Mouse (Mus musculus) adrenal gland (tissue): ENCODE data around the gene Tanc1.

Experiments
- intact Hi-C: fragments of 180-260 bp; cut with DNase I; formaldehyde crosslinking; loops from one replicate; pipeline ENCODE4 v1.15.1; 2025

The Tanc1 gene

GRCm38 (mm10) chr2:59679424-59680020, 67.7 kb downstream of the Tanc1 start:
- intact Hi-C loops, result no loop called here

- intact Hi-C loops, result no loop called here
Observed at GRCm38 (mm10) chr2:59680736-59681135, 68.9 kb downstream of the Tanc1 start.

- intact Hi-C loops, result no loop called here
Observed at GRCm38 (mm10) chr2:59681181-59681580, 69.3 kb downstream of the Tanc1 start.

- intact Hi-C loops, result no loop called here
Observed at GRCm38 (mm10) chr2:59684864-59685605, 73.2 kb downstream of the Tanc1 start.

- intact Hi-C loops, result no loop called here
Observed at GRCm38 (mm10) chr2:59685606-59685950, 73.7 kb downstream of the Tanc1 start.

- intact Hi-C loops, result no loop called here
Observed at GRCm38 (mm10) chr2:59688261-59689104, 76.6 kb downstream of the Tanc1 start.

GRCm38 (mm10) chr2:59691112-59691511, 79.3 kb downstream of the Tanc1 start:
- intact Hi-C loops, result no loop called here

- intact Hi-C loops, result no loop called here
Observed at GRCm38 (mm10) chr2:59693473-59693872, 81.6 kb downstream of the Tanc1 start.

GRCm38 (mm10) chr2:59697123-59697522, 85.3 kb downstream of the Tanc1 start:
- intact Hi-C loops, result no loop called here

- intact Hi-C loops, result no loop called here
Observed at GRCm38 (mm10) chr2:59697722-59698634, 86.1 kb downstream of the Tanc1 start.

GRCm38 (mm10) chr2:59698635-59699300, 86.9 kb downstream of the Tanc1 start:
- intact Hi-C loops, result no loop called here

- intact Hi-C loops, result no loop called here
Observed at GRCm38 (mm10) chr2:59699893-59700292, 88.1 kb downstream of the Tanc1 start.

GRCm38 (mm10) chr2:59705221-59705620, 93.4 kb downstream of the Tanc1 start:
- intact Hi-C loops, result no loop called here

GRCm38 (mm10) chr2:59706806-59707205, 95.0 kb downstream of the Tanc1 start:
- intact Hi-C loops, result no loop called here

GRCm38 (mm10) chr2:59707922-59708706, 96.3 kb downstream of the Tanc1 start:
- intact Hi-C loops, result no loop called here

GRCm38 (mm10) chr2:59710771-59711170, 98.9 kb downstream of the Tanc1 start:
- intact Hi-C loops, result no loop called here

- intact Hi-C loops, result no loop called here
Observed at GRCm38 (mm10) chr2:59711992-59712391, 100.2 kb downstream of the Tanc1 start.

- intact Hi-C loops, result no loop called here
Observed at GRCm38 (mm10) chr2:59712484-59712883, 100.6 kb downstream of the Tanc1 start.

- intact Hi-C loops, result no loop called here
Observed at GRCm38 (mm10) chr2:59713626-59714556, 102.0 kb downstream of the Tanc1 start.
